Mouse (Mus musculus): ENCODE measurements at regions not wholly inside any gene's neighbourhood (a gene's known extent, or its start where the extent isn't known, plus 50 kb on each side); places are given as distances from the start of the nearest gene placed in this dataset.

GRCm38 (mm10) chr12:106186501-106186900, 176.5 kb downstream of the Vrk1 start:
- no peak for DNase-seq (ENCODE audit: extremely low spot score)

GRCm38 (mm10) chr12:106191771-106192170, 181.7 kb downstream of the Vrk1 start:
- no peak for DNase-seq (ENCODE audit: extremely low spot score)

GRCm38 (mm10) chr12:106199302-106199701, 189.3 kb downstream of the Vrk1 start:
- no peak for DNase-seq (ENCODE audit: extremely low spot score)

GRCm38 (mm10) chr12:106203526-106203925, 193.5 kb downstream of the Vrk1 start:
- DNase-seq (ENCODE audit: extremely low spot score) = no peak

GRCm38 (mm10) chr12:106210959-106211358, 200.9 kb downstream of the Vrk1 start:
- no peak for DNase-seq (ENCODE audit: extremely low spot score)

GRCm38 (mm10) chr12:106211488-106211887, 201.5 kb downstream of the Vrk1 start:
- no peak for DNase-seq (ENCODE audit: extremely low spot score)

- no peak for DNase-seq (ENCODE audit: extremely low spot score)
Measured at GRCm38 (mm10) chr12:106212397-106212796, 202.4 kb downstream of the Vrk1 start.

- DNase-seq (ENCODE audit: extremely low spot score) = no peak
Measured at GRCm38 (mm10) chr12:106220071-106220470, 210.0 kb downstream of the Vrk1 start.

GRCm38 (mm10) chr12:106226276-106226675, 216.2 kb downstream of the Vrk1 start:
- DNase-seq (ENCODE audit: extremely low spot score) = no peak

GRCm38 (mm10) chr12:106226776-106227562, 216.9 kb downstream of the Vrk1 start:
- DNase-seq (ENCODE audit: extremely low spot score) = peak; percentile 26

- DNase-seq (ENCODE audit: extremely low spot score) = no peak
Measured at GRCm38 (mm10) chr12:106227563-106227840, 217.5 kb downstream of the Vrk1 start.

GRCm38 (mm10) chr12:106245178-106245840, 235.3 kb downstream of the Vrk1 start:
- no peak for DNase-seq (ENCODE audit: extremely low spot score)

- no peak for DNase-seq (ENCODE audit: extremely low spot score)
Measured at GRCm38 (mm10) chr12:106273591-106273990, 263.6 kb downstream of the Vrk1 start.

- DNase-seq (ENCODE audit: extremely low spot score) = no peak
Measured at GRCm38 (mm10) chr12:106277886-106278285, 267.9 kb downstream of the Vrk1 start.

- DNase-seq (ENCODE audit: extremely low spot score) = no peak
Measured at GRCm38 (mm10) chr12:106282491-106283106, 272.6 kb downstream of the Vrk1 start.

- no peak for DNase-seq (ENCODE audit: extremely low spot score)
Measured at GRCm38 (mm10) chr12:106284814-106285213, 274.8 kb downstream of the Vrk1 start.

- DNase-seq (ENCODE audit: extremely low spot score) = no peak
Measured at GRCm38 (mm10) chr12:106288791-106289515, 278.9 kb downstream of the Vrk1 start.

- no peak for DNase-seq (ENCODE audit: extremely low spot score)
Measured at GRCm38 (mm10) chr12:106291476-106292046, 281.5 kb downstream of the Vrk1 start.

- DNase-seq (ENCODE audit: extremely low spot score) = no peak
Measured at GRCm38 (mm10) chr12:106293117-106293516, 283.1 kb downstream of the Vrk1 start.

- no peak for DNase-seq (ENCODE audit: extremely low spot score)
Measured at GRCm38 (mm10) chr12:106295596-106295995, 285.6 kb downstream of the Vrk1 start.

GRCm38 (mm10) chr12:106302617-106303016, 292.6 kb downstream of the Vrk1 start:
- no peak for DNase-seq (ENCODE audit: extremely low spot score)
